Mouse (Mus musculus): ENCODE measurements at regions not wholly inside any gene's neighbourhood (a gene's known extent, or its start where the extent isn't known, plus 50 kb on each side); places are given as distances from the start of the nearest gene placed in this dataset.

GRCm38 (mm10) chr4:148723208-148723607 lies 80.1 kb downstream of the Gm572 start:
- DNase-seq (ENCODE audit: low spot score), result no peak

- DNase-seq (ENCODE audit: low spot score), result no peak
Observed at GRCm38 (mm10) chr4:148723934-148724719, 80.1 kb upstream of the Casz1 start.

- DNase-seq (ENCODE audit: low spot score), result no peak
Observed at GRCm38 (mm10) chr4:148728800-148729199, 75.4 kb upstream of the Casz1 start.

- no peak for DNase-seq (ENCODE audit: low spot score)
Observed at GRCm38 (mm10) chr4:148731586-148731985, 72.6 kb upstream of the Casz1 start.

- no peak for DNase-seq (ENCODE audit: low spot score)
Observed at GRCm38 (mm10) chr4:148734061-148734460, 70.2 kb upstream of the Casz1 start.

- no peak for DNase-seq (ENCODE audit: low spot score)
Observed at GRCm38 (mm10) chr4:148734547-148734946, 69.7 kb upstream of the Casz1 start.

GRCm38 (mm10) chr4:148738601-148739530 lies 65.4 kb upstream of the Casz1 start:
- DNase-seq (ENCODE audit: low spot score), result no peak

GRCm38 (mm10) chr4:148742549-148743413 lies 61.4 kb upstream of the Casz1 start:
- peak; percentile 58 for DNase-seq (ENCODE audit: low spot score)

- no peak for DNase-seq (ENCODE audit: low spot score)
Observed at GRCm38 (mm10) chr4:148743414-148743844, 60.8 kb upstream of the Casz1 start.

GRCm38 (mm10) chr4:148744053-148744452 lies 60.2 kb upstream of the Casz1 start:
- no peak for DNase-seq (ENCODE audit: low spot score)

GRCm38 (mm10) chr4:148746460-148747314 lies 57.5 kb upstream of the Casz1 start:
- DNase-seq (ENCODE audit: low spot score), result no peak

- no peak for DNase-seq (ENCODE audit: low spot score)
Observed at GRCm38 (mm10) chr4:148747315-148747644, 56.9 kb upstream of the Casz1 start.

- DNase-seq (ENCODE audit: low spot score), result no peak
Observed at GRCm38 (mm10) chr4:148750030-148750429, 54.2 kb upstream of the Casz1 start.

- DNase-seq (ENCODE audit: low spot score), result no peak
Observed at GRCm38 (mm10) chr4:148751591-148751990, 52.6 kb upstream of the Casz1 start.

GRCm38 (mm10) chr4:148752360-148753093 lies 51.7 kb upstream of the Casz1 start:
- no peak for DNase-seq (ENCODE audit: low spot score)

- DNase-seq (ENCODE audit: low spot score), result no peak
Observed at GRCm38 (mm10) chr4:148753143-148753798, 51.0 kb upstream of the Casz1 start.

GRCm38 (mm10) chr4:148753849-148754248 lies 50.4 kb upstream of the Casz1 start:
- no peak for DNase-seq (ENCODE audit: low spot score)
